Mouse (Mus musculus) kidney, adult 8-10 months (tissue): Measurements from ENCODE around the gene Zfp131.
"Not testable (repeated sequence)": the region's sequence is repeated elsewhere in the genome, so short reads cannot be mapped to it uniquely, and the experiment has no call there.

Experiments used
- DNase-seq, 2 experiments: peaks; one replicate each; pipeline ENCODE4 v3.0.0; 2022

The Zfp131 gene

DNA sequence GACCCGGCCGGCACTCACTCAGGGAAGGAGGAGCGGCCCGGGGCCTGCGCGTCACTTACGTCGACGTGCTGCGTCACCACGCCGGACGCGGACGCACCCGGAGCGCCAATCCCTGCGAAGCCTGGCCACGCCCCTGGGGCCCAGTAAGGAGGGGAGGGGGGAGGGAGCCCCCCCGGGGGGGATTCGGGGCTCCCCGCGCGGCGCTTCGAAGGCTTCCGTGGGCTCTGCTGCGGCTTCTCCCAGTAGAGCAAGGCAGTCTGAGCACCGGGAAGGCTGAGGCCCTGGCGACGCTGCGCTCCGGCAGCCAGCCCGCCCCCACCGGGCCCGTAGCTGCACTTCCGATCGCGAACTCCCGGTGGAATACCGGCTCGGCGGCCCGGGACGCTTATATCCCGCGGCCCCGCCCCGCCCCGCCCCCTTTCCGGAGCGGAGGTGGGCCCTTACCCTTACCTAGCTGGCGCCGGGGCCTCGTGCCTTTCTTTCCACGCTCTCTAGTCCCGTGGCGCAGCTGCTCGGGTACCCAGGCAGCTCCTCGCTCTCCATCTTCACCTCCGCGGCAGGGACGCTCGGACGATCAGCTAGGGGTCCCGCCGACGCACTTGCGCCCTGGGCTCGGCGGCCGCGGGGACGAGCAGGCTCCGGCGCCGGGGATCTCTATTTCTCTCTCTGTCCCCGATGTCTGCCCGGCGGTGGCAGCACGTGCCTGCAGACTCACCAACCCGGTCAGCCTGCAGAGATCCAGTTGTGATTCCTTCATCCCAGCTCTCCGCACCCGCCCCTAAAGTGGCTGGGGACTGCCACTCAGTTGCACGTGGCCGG lies at the start of gene Zfp131:
Gene Zfp131, minus strand, starts transcription at position 129 of the 819 bp plus-strand sequence.
- peak; percentile 92 to 93 for DNase-seq

DNA sequence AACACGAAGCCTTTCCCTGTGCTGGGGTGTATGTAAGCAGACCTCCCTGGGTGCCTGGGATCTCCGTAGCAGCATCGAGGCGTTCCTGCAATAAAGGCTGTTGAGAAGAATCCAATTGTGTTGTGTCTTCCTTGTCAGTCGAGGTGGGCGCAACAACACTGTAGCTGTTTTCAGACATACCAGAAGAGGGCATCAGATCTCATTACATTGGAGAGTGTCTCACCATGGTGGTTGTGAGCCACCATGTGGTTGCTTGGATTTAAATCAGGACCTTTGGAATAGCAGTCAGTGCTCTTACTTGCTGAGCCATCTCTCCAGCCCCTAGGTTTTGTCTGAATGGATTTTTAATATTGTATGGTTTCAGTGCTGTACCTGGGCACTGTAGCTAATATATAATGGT lies 49.3 kb upstream of the Zfp131 start:
- not testable (repeated sequence) for DNase-seq

DNA sequence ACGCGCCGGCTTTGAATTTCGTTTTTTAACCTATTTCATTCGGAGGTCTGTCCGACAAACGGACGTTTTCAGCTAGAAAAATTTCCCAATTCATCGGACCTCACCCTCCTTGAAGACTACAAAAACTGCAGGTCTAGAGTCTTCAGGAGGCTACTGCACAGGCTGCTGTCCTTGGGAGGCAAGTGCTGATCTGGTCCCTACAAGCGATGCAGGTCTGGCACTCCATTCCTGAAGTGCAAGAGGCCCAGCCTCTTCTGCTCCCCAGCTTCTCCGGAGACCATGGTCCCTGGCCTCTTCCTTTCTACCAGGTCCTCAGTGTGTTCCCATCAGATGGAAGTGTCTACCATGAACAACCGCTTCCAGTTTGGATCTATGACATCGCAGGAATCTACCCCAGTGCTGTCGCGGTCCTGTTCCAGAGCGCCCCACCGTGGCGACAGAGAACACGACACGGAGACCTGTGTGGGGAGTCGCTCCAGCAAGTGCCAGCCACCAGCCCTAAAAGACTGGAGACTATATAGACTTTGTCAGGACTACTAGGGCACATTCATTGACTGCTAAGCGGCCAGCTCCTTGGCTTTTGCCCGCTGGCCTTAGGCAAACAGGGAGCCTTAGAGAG lies 47.1 kb upstream of the Zfp131 start:
- peak; percentile 9 to 11 for DNase-seq

- DNase-seq, result peak; percentile 13 to 21
Observed at GRCm38 (mm10) chr13:119836324-119836811, 45.7 kb upstream of the Zfp131 start.

DNA sequence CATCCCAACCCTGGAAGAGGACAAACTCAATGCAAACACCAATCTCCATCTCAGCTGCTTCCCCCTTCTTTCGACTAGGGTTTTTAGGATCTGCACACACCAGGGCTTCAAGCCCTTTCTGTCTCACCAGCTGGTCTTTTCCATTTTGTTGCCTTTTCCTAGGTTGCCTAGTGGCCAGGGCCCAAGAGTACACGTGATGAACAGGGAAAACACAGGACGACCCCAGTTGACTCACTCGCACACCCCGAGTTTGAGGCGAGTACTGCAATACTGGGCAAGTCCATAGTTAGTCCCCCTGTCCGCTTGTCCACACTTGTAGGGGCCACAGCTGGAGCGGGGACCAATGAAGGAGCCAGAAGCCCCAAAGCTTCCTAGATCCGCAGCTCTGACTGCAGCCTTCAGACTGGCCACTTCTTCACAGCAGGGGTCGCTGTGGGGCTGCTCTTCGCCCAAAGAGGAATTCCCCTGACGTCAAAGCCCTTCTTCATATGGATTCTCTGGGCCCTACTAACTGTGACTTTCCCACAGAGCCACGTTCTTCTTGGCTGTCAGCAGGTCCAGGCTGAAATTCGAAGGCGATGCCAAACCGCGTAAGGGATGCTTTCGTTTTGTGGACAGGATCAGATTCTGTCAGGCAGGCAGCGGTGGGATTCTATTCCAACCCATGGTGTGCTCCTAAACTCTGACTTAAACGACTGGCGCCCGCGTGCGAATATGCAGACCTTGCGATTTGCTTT lies 44.8 kb upstream of the Zfp131 start, which contains the start of gene D13Ertd608e:
Gene D13Ertd608e, plus strand, starts transcription at position 687 of the 737 bp plus-strand sequence.
- peak; percentile 15 to 34 for DNase-seq

- not testable (repeated sequence) for DNase-seq
Observed at GRCm38 (mm10) chr13:119830116-119830515, 39.4 kb upstream of the Zfp131 start, which contains the start of gene AF067063. Gene AF067063 (minus strand): TSS chr13:119830216.

- DNase-seq, result no peak
Observed at GRCm38 (mm10) chr13:119817579-119818206, 27.0 kb upstream of the Zfp131 start.

GRCm38 (mm10) chr13:119816798-119817197 lies 26.1 kb upstream of the Zfp131 start:
- DNase-seq, result no peak

GRCm38 (mm10) chr13:119810031-119810430 lies 19.3 kb upstream of the Zfp131 start:
- DNase-seq, result no peak

- DNase-seq, result no peak
Observed at GRCm38 (mm10) chr13:119808937-119809336, 18.2 kb upstream of the Zfp131 start.

- DNase-seq, result no peak
Observed at GRCm38 (mm10) chr13:119797656-119798055, 7.0 kb upstream of the Zfp131 start.

DNA sequence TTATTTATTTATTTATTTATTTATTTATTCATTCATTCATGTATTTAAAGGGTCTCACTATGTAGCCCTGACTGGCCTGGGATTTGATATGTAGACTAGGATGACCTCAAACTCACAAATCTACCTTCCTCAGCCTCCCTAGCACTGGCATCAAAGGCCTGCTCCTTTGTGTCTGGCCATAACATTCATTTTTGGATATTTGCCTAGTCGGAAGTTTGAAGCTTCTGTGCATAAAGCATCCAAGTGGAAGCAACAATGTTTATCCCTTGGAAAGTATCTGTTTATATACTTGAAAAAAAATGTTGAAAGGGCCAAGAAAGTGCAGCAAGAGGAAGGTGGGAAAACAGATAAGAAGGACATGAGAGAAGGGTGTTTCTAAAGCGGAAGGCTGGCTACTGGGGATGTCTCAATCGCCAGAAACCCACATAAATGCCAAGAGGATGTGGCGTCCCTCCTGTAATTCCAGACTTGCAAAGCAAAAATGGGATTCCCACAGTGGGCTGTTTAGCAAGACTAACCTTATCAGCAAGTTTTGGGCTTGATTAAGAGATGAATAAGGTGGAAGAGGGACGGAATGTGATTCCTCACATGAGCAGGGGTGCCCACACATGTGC lies 2.2 kb upstream of the Zfp131 start:
- no peak for DNase-seq

DNA sequence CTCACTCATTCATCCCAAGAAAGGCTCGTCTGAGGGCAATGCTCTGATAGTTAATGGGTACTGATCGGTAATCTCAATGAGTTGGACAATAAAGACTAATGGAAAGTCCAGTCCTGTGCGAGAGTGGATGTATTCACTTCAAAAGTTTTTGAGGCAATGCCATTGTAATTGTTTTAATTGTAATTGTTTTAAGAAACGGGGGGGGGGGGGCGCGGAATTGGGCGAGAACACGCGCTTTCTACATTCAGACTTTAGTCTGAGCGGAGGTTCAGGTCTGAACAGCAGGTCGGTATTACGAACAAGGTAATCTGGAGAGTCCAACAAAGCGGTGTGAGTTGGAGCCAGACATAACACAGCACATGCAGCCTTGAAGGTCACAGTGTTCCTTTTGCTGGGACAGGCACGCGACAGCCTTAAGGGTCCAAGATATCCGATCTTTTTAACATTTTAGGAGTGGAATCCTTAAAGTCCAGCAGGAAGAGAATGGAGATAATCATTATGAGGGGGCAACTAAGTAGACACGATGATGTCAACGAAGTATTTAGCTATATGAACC lies 969 bp upstream of the Zfp131 start:
- peak; percentile 15 to 17 for DNase-seq

- peak; percentile 29 to 31 for DNase-seq
Observed at GRCm38 (mm10) chr13:119789851-119790717, 605 bp downstream of the Zfp131 start.

GRCm38 (mm10) chr13:119783581-119783980 lies 7.1 kb downstream of the Zfp131 start:
- no peak for DNase-seq

GRCm38 (mm10) chr13:119768541-119768940 lies 22.1 kb downstream of the Zfp131 start:
- DNase-seq, result no peak

- no peak for DNase-seq
Observed at GRCm38 (mm10) chr13:119766480-119766879, 24.2 kb downstream of the Zfp131 start.

DNA sequence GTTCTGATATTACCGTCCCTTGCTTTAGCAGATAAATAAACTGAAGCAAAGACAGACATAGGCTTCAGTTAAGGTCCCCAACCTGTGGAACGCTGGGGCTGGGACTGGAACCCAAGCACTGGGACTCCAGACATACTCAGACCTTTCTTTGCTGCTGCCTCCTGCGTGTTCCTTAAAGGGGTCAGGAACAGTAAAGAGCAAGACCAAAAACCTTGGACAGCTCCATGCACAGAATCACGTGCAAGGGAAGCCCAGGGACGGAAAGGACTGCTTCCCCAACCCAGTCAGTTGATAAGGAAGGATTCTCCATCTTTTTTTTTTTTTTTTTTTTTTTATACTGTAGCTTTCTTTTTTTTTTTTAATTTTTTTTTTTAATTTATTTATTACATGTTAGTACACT lies 33.9 kb downstream of the Zfp131 start:
- no peak for DNase-seq

- peak; percentile 79 to 84 for DNase-seq
Observed at GRCm38 (mm10) chr13:119755681-119756471, 34.8 kb downstream of the Zfp131 start, which contains the start of gene Nim1k. Gene Nim1k (minus strand): TSS chr13:119755882.

- DNase-seq, result peak; percentile 33 to 47
Observed at GRCm38 (mm10) chr13:119755141-119755547, 35.5 kb downstream of the Zfp131 start.
